Mouse (Mus musculus): ENCODE data around the gene Oosp3.

Gene Oosp3

DNA sequence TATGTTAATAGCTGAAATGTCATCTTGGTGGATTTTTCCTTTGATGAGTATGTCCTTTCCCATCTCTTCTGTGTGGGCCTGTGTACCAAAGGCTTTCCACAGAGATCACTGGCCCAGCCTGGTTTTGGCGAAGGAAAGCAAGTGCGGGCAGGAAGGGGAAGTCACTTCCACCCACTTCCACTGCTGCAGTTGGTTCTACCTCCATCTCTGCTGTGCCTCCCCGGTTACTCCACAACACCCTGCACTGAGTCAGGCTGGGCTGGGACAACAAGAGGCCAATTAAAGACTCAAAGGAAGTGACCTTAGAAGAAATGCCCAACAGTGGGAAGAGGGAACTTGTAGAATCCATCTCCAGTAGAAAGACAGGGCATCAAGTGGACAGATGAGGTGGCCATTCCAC, 23.2 kb downstream of the Oosp3 start:
- no peaks in the 10 kb centered on the region for H3K4me1 ChIP-seq (replicated peaks; ENCODE audit: low read depth, low read length)
- no peaks in the 10 kb centered on the region for H3K27me3 ChIP-seq (ENCODE audit: insufficient read depth, low read length)
- no peaks in the 10 kb centered on the region for H3K9me3 ChIP-seq (ENCODE audit: low read length)
- H3K36me3 ChIP-seq (ENCODE audit: insufficient read depth, low read length), result no peaks in the 10 kb centered on the region
- TF ChIP-seq CTCF (conservative IDR thresholded peaks at IDR 0.05; ENCODE audit: low read length), result no peak
- TF ChIP-seq NANOG (IDR thresholded peaks at IDR 0.05; ENCODE audit: borderline replicate concordance, low read length), result no peak
- TF ChIP-seq POU5F1 (IDR thresholded peaks at IDR 0.05; ENCODE audit: borderline replicate concordance, low read length), result no peak
- H3K4me3 ChIP-seq (replicated peaks; ENCODE audit: low read length), result no peak overlapping the region

DNA sequence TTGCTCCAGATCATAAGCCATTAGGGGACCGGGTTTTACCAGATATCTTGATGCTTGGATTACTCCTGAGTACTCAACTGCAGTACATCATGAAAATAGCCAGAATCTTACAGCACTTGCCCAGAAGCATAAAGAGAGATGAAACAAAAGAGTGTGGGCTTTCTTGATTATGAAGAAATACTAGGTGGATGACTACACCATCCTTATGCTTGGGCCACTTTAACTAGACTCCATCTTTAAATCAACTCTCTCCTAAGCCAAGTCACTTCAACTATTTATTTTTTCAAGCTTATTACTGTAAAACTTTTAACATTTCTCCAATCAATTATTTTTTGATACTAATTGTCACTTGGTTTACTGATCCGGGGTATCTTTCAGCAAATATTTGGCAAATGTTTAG, 27.0 kb downstream of the Oosp3 start:
- no peaks in the 10 kb centered on the region for H3K4me1 ChIP-seq (replicated peaks; ENCODE audit: low read depth, low read length)
- no peak overlapping the region for H3K4me3 ChIP-seq (replicated peaks; ENCODE audit: low read length)
- H3K27me3 ChIP-seq (ENCODE audit: insufficient read depth, low read length), result no peaks in the 10 kb centered on the region
- no peaks in the 10 kb centered on the region for H3K9me3 ChIP-seq (ENCODE audit: low read length)
- no peaks in the 10 kb centered on the region for H3K36me3 ChIP-seq (ENCODE audit: insufficient read depth, low read length)
- no peak for TF ChIP-seq NANOG (IDR thresholded peaks at IDR 0.05; ENCODE audit: borderline replicate concordance, low read length)
- TF ChIP-seq CTCF (conservative IDR thresholded peaks at IDR 0.05; ENCODE audit: low read length), result no peak
- TF ChIP-seq POU5F1 (IDR thresholded peaks at IDR 0.05; ENCODE audit: borderline replicate concordance, low read length), result no peak

DNA sequence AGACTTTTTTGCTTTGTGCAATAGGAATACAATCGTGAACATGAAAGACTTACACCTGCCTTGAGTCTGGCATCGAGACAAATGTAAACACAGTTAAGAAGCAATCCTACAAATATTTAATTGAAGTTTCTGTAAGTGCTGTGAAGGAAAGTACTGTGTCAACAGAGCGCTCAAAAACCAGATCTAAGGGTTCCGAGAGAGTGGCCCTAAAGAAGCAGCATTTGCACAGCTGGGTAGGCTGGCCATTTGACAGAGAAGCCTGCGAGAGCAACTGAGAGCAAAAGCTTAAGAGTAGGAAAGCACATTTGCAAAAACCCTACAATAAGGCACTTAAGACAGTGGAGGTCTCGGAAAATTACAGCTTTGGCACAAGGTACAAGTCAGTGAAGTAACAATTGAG, 27.4 kb downstream of the Oosp3 start:
- Histone ChIP-seq H3K27me3 (ENCODE audit: insufficient read depth, low read length) (no peaks in the 10 kb centered on the region), H3K36me3 (ENCODE audit: insufficient read depth, low read length) (no peaks in the 10 kb centered on the region), H3K4me1 (replicated peaks; ENCODE audit: low read depth, low read length) (no peaks in the 10 kb centered on the region), H3K4me3 (replicated peaks; ENCODE audit: low read length) (no peak overlapping the region), H3K9me3 (ENCODE audit: low read length) (no peaks in the 10 kb centered on the region)
- TF ChIP-seq NANOG (IDR thresholded peaks at IDR 0.05; ENCODE audit: borderline replicate concordance, low read length) (no peak), POU5F1 (IDR thresholded peaks at IDR 0.05; ENCODE audit: borderline replicate concordance, low read length) (no peak), CTCF (conservative IDR thresholded peaks at IDR 0.05; ENCODE audit: low read length) (no peak)

DNA sequence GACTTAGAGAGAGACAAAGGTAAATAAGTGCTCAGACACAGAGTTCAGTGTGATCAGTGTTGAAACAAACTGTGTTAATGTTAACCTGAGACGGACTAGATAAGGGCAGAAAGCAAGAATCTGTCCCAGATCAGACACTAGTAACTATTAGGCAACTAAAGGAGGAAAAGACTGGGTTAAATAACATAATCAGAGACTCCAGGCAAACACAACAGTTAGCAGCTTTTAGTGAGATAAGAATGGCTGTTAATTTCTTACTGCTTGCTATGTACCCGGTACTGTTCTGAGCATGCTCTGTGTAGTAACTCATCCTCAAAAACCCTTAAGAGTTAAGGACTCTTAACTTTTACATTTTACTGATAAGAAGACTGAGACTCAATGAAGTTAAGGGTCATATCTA, 29.1 kb downstream of the Oosp3 start:
- TF ChIP-seq CTCF (conservative IDR thresholded peaks at IDR 0.05; ENCODE audit: low read length) (no peak), NANOG (IDR thresholded peaks at IDR 0.05; ENCODE audit: borderline replicate concordance, low read length) (no peak), POU5F1 (IDR thresholded peaks at IDR 0.05; ENCODE audit: borderline replicate concordance, low read length) (no peak)
- H3K36me3 ChIP-seq (ENCODE audit: insufficient read depth, low read length), result no peaks in the 10 kb centered on the region

DNA sequence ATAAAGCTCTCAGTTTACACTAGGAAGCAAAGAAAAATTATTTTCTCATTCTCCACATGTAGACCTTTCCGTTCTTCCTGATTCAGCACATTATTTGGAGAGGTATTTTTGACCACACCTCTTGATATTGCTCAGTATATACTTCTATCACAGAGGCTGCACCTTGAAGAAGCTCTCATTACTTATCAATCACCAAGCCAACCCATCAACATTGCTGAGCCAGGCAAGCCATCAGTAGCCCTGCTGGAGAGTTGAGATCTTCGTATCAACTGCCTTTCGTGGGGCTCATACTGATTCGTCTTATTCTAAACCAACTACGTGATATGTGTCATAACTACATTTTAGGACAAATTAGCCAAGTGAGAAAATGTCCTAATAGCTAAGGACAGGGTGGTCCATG, 30.4 kb downstream of the Oosp3 start:
- H3K36me3 ChIP-seq (ENCODE audit: insufficient read depth, low read length), result no peaks in the 10 kb centered on the region
- H3K9me3 ChIP-seq (ENCODE audit: low read length), result 0 out of 2 replicates have a peak, but pooled peaks cover 3% of the 10 kb centered on the region
- no peak overlapping the region for H3K4me3 ChIP-seq (replicated peaks; ENCODE audit: low read length)
- H3K27me3 ChIP-seq (ENCODE audit: insufficient read depth, low read length), result no peaks in the 10 kb centered on the region
- H3K4me1 ChIP-seq (replicated peaks; ENCODE audit: low read depth, low read length), result no peaks in the 10 kb centered on the region
- TF ChIP-seq NANOG (IDR thresholded peaks at IDR 0.05; ENCODE audit: borderline replicate concordance, low read length) (no peak), CTCF (conservative IDR thresholded peaks at IDR 0.05; ENCODE audit: low read length) (no peak), POU5F1 (IDR thresholded peaks at IDR 0.05; ENCODE audit: borderline replicate concordance, low read length) (no peak)

More for the DNA sequence above, 29.1 kb downstream of the Oosp3 start:
- H3K27me3 ChIP-seq (ENCODE audit: insufficient read depth, low read length), result no peaks in the 10 kb centered on the region
- H3K9me3 ChIP-seq (ENCODE audit: low read length), result 0 out of 2 replicates have a peak, but pooled peaks cover 3% of the 10 kb centered on the region
- no peaks in the 10 kb centered on the region for H3K4me1 ChIP-seq (replicated peaks; ENCODE audit: low read depth, low read length)
- no peak overlapping the region for H3K4me3 ChIP-seq (replicated peaks; ENCODE audit: low read length)

DNA sequence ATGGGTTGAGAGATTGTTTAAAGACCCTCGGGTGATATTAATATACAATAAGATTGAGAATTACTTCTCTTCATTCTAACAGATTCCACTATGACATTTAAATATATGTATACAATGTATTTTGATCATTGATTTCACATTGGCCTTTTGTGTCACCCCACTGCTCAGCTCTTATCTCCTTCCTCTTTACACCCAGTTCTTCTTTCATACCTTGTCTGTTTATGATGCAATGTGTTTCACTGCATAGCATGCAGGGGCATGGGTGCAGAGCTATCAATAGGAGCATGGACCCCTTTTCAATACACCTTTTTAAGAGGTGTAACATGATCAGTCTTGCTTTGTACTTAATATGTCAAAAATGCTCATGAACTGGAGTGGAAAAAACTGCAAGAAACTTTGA, 33.4 kb downstream of the Oosp3 start:
- Histone ChIP-seq H3K9me3 (ENCODE audit: low read length) (0 out of 2 replicates have a peak, but pooled peaks cover 3% of the 10 kb centered on the region), H3K36me3 (ENCODE audit: insufficient read depth, low read length) (no peaks in the 10 kb centered on the region), H3K27me3 (ENCODE audit: insufficient read depth, low read length) (no peaks in the 10 kb centered on the region), H3K4me1 (replicated peaks; ENCODE audit: low read depth, low read length) (no peaks in the 10 kb centered on the region), H3K4me3 (replicated peaks; ENCODE audit: low read length) (no peak overlapping the region)
- TF ChIP-seq POU5F1 (IDR thresholded peaks at IDR 0.05; ENCODE audit: borderline replicate concordance, low read length) (no peak), CTCF (conservative IDR thresholded peaks at IDR 0.05; ENCODE audit: low read length) (no peak), NANOG (IDR thresholded peaks at IDR 0.05; ENCODE audit: borderline replicate concordance, low read length) (no peak)

DNA sequence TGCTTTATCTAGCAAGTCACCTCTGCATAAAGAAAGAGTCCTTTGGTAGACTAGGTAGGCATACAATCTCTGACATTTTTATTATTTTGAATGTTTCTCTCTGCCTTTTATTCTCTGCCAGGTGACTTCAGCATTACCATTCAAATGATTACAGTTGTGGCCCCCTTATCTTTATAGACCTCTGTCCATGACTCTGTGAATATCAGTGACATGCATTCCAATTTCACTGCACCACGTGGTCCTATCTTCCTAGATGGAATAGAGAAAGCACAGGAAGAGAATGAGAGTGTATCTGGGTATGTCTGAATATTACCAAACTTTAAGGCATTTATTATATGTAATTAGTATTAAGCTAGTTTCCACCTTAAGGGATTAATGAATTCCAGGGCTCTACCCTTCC, 39.6 kb downstream of the Oosp3 start:
- H3K9me3 ChIP-seq (ENCODE audit: low read length), result no peaks in the 10 kb centered on the region
- TF ChIP-seq NANOG (IDR thresholded peaks at IDR 0.05; ENCODE audit: borderline replicate concordance, low read length) (no peak), POU5F1 (IDR thresholded peaks at IDR 0.05; ENCODE audit: borderline replicate concordance, low read length) (no peak), CTCF (conservative IDR thresholded peaks at IDR 0.05; ENCODE audit: low read length) (no peak)
- H3K4me1 ChIP-seq (replicated peaks; ENCODE audit: low read depth, low read length), result no peaks in the 10 kb centered on the region
- H3K4me3 ChIP-seq (replicated peaks; ENCODE audit: low read length), result no peak overlapping the region
- no peaks in the 10 kb centered on the region for H3K27me3 ChIP-seq (ENCODE audit: insufficient read depth, low read length)
- H3K36me3 ChIP-seq (ENCODE audit: insufficient read depth, low read length), result no peaks in the 10 kb centered on the region

DNA sequence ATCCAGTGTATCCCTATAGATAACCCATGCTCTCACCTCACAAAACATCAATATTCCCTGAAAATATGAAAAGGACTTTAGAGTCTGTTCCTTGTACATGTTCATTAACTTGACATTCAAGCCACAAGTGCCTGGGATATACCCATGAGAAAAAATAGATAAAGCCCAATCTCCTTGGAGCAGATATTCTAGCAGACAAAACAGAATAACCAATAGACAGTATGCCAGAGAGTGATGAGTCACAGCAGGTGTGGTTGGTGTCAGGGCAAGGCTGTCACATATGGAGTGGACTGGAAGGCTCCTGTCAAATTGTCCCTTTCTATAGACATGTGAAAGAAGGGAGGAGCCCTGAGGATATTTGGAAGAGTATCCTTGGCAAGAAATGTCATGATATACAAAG, 48.8 kb downstream of the Oosp3 start:
- Histone ChIP-seq H3K9me3 (ENCODE audit: low read length) (no peaks in the 10 kb centered on the region), H3K4me3 (replicated peaks; ENCODE audit: low read length) (no peak overlapping the region), H3K36me3 (ENCODE audit: insufficient read depth, low read length) (no peaks in the 10 kb centered on the region), H3K27me3 (ENCODE audit: insufficient read depth, low read length) (no peaks in the 10 kb centered on the region), H3K4me1 (replicated peaks; ENCODE audit: low read depth, low read length) (no peaks in the 10 kb centered on the region)
- TF ChIP-seq CTCF (conservative IDR thresholded peaks at IDR 0.05; ENCODE audit: low read length), result no peak

DNA sequence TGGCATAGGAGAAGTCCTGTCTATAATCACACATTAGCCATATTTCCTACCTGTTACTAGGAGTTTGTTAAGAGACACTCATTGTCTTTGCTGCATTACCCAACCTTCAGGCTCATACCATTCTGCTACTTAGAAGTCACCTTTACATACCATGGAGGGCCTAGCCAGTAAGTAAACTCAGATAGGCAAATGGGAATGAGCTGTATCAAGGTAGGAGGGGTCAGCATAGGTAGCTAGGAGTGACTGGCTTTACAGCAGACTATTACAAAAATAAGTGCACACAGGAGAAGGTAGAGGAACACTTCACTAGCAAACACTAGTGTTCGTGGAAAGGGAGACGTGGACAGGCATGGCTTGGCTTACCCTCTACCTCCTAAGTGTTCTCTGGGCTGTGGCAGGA, 50.4 kb downstream of the Oosp3 start, which contains the start of gene Gif:
Gene Gif, plus strand, starts transcription at position 257 of the 400 bp plus-strand sequence.
- Histone ChIP-seq H3K27me3 (ENCODE audit: insufficient read depth, low read length) (no peaks in the 10 kb centered on the region), H3K9me3 (ENCODE audit: low read length) (no peaks in the 10 kb centered on the region), H3K4me1 (replicated peaks; ENCODE audit: low read depth, low read length) (no peaks in the 10 kb centered on the region), H3K4me3 (replicated peaks; ENCODE audit: low read length) (no peak within 1 kb of the TSS), H3K36me3 (ENCODE audit: insufficient read depth, low read length) (no peaks in the 10 kb centered on the region)
- TF ChIP-seq POU5F1 (IDR thresholded peaks at IDR 0.05; ENCODE audit: borderline replicate concordance, low read length), result no peak
- TF ChIP-seq CTCF (conservative IDR thresholded peaks at IDR 0.05; ENCODE audit: low read length), result no peak
- TF ChIP-seq NANOG (IDR thresholded peaks at IDR 0.05; ENCODE audit: borderline replicate concordance, low read length), result no peak
